Mouse (Mus musculus) liver, embryonic 14.5 days (tissue): ENCODE measurements around the gene Tekt3. TPM values are rescaled to one million over a fixed set of nuclear protein-coding genes. Genes with fewer than 3 reads are reported as not detected.

Experiments
- ATAC-seq: fragments of 200-750 bp; cut with Nextera tagmentation; 2 replicates; pipeline ENCODE4 v1.8.0; 2017; ENCODE audit warnings: moderate number of reproducible peaks, mild to moderate bottlenecking, moderate library complexity; ENCODE audit not compliant: insufficient read depth
- DNase-seq, 3 experiments: peaks; one replicate each; pipeline ENCODE4 v3.0.0-alpha.2; 2012 to 2013; ENCODE audit warnings: low read depth in 3 of 3, low spot score in 3 of 3
- H3K27ac ChIP-seq: fragments of 300-500 bp; sonication (generic); 2 replicates; pipeline ENCODE4 v1.5.1; 2014; ENCODE audit warnings: moderate library complexity, mild to moderate bottlenecking, control low read depth, inconsistent platforms
- H3K27me3 ChIP-seq: fragments of 300-500 bp; sonication (generic); 2 replicates; pipeline ENCODE4 v1.6.1; 2014; ENCODE audit warnings: mild to moderate bottlenecking, low read length, moderate library complexity; ENCODE audit not compliant: control insufficient read depth, insufficient read depth
- H3K36me3 ChIP-seq: fragments of 300-500 bp; sonication (generic); replicated peaks from 2 replicates; pipeline ENCODE4 v1.6.1; 2014; ENCODE audit warnings: low read depth; ENCODE audit not compliant: control insufficient read depth, insufficient read depth
- H3K4me1 ChIP-seq, 2 experiments: fragments of 200-500 bp in 1 of 2; fragments of 300-500 bp in 1 of 2; sonication (generic) in 1 of 2; replicated peaks; 2 replicates each; pipeline ENCODE4 v1.6.1; 2012 to 2014; ENCODE audit warnings: antibody characterized with exemption in 1 of 2, inconsistent platforms in 1 of 2, low read length in 1 of 2; ENCODE audit not compliant: control insufficient read depth in 2 of 2, insufficient read depth in 2 of 2
- H3K4me2 ChIP-seq: fragments of 300-500 bp; sonication (generic); 2 replicates; pipeline ENCODE4 v1.6.1; 2014; ENCODE audit warnings: low read depth, mild to moderate bottlenecking, control low read depth, moderate library complexity
- H3K4me3 ChIP-seq, 2 experiments: fragments of 200-500 bp in 1 of 2; fragments of 300-500 bp in 1 of 2; sonication (generic) in 1 of 2; 2 replicates each; pipeline ENCODE4 v1.5.1; 2012 to 2014; ENCODE audit warnings: low read depth in 2 of 2, low read length in 2 of 2, mild to moderate bottlenecking in 2 of 2, control low read depth in 1 of 2, inconsistent platforms in 1 of 2, moderate library complexity in 1 of 2; ENCODE audit not compliant: insufficient read depth in 1 of 2
- H3K9ac ChIP-seq: fragments of 300-500 bp; sonication (generic); replicated peaks from 2 replicates; pipeline ENCODE4 v1.6.1; 2014; ENCODE audit warnings: mild to moderate bottlenecking, control low read depth, moderate library complexity
- H3K9me3 ChIP-seq: fragments of 300-500 bp; sonication (generic); 2 replicates; pipeline ENCODE4 v1.6.1; 2016; ENCODE audit warnings: low read length, mixed read lengths; ENCODE audit not compliant: control insufficient read depth
- CTCF ChIP-seq: IDR thresholded peaks from 2 replicates; pipeline ENCODE4 v1.5.1; 2016; ENCODE audit warnings: antibody characterized with exemption, low read depth, control low read depth
- EP300 ChIP-seq: IDR thresholded peaks from 2 replicates; pipeline ENCODE4 v1.6.1; 2016; ENCODE audit warnings: antibody characterized with exemption, low read depth
- WGBS: fragments of 180-500 bp; shearing (Covaris S2); extraction: QIAGEN DNeasy Blood & Tissue Kit; methylation state at CpG from one replicate; pipeline ENCODE4 v1.1.7; 2014; ENCODE audit not compliant: insufficient replicate concordance; 5-methylcytosine and 5-hydroxymethylcytosine counted together
- polyA plus RNA-seq, 2 experiments: library from polyadenylated mRNA; depleted of rRNA in 1 of 2; stranded (reverse) in 1 of 2; unstranded in 1 of 2; fragments of >200 nt; fragmentation: Nextera tagmentation in 1 of 2; extraction: Ambion mirVana in 1 of 2; gene quantifications; 2 replicates each; pipeline versions ENCODE4 v1.2.1 to v1.2.3; 2012 to 2014

Gene Tekt3
- polyA plus RNA-seq, 2 experiments = not detected

GRCm38 (mm10) chr11:63029148-63029714, 32.2 kb upstream of the Tekt3 start:
- Histone ChIP-seq H3K27ac (no peak overlapping the region), H3K9me3 (no peaks in the 10 kb centered on the region), H3K36me3 (no peaks in the 10 kb centered on the region), H3K27me3 (no peaks in the 10 kb centered on the region), H3K4me1 (no peaks in the 10 kb centered on the region), H3K4me2 (no peak overlapping the region), H3K4me3 (no peak overlapping the region), H3K9ac (no peak overlapping the region)
- TF ChIP-seq EP300 (no peak), CTCF (no peak)
- DNase-seq = no peak
- WGBS = 40% methylated on average over 4 of the region's 4 CpGs
- ATAC-seq = no peak

GRCm38 (mm10) chr11:63029721-63030120, 31.7 kb upstream of the Tekt3 start:
- DNase-seq = no peak
- H3K4me3 ChIP-seq = no peak overlapping the region
- H3K4me1 ChIP-seq = no peaks in the 10 kb centered on the region
- no peaks in the 10 kb centered on the region for H3K9me3 ChIP-seq
- TF ChIP-seq EP300 = no peak
- TF ChIP-seq CTCF = no peak
- no peaks in the 10 kb centered on the region for H3K27me3 ChIP-seq
- no peak overlapping the region for H3K9ac ChIP-seq
- H3K36me3 ChIP-seq = no peaks in the 10 kb centered on the region
- H3K4me2 ChIP-seq = no peak overlapping the region
- no peak for ATAC-seq
- H3K27ac ChIP-seq = no peak overlapping the region
- WGBS = 68% methylated on average over 6 of the region's 6 CpGs

GRCm38 (mm10) chr11:63035420-63036211, 25.8 kb upstream of the Tekt3 start:
- Histone ChIP-seq H3K4me3 (no peak overlapping the region), H3K4me2 (no peak overlapping the region), H3K9ac (no peak overlapping the region), H3K9me3 (no peaks in the 10 kb centered on the region), H3K27me3 (no peaks in the 10 kb centered on the region), H3K4me1 (no peaks in the 10 kb centered on the region), H3K27ac (no peak overlapping the region), H3K36me3 (no peaks in the 10 kb centered on the region)
- DNase-seq = no peak
- TF ChIP-seq CTCF (no peak), EP300 (no peak)
- ATAC-seq = no peak
- WGBS = 60% methylated on average over 11 of the region's 11 CpGs

DNA sequence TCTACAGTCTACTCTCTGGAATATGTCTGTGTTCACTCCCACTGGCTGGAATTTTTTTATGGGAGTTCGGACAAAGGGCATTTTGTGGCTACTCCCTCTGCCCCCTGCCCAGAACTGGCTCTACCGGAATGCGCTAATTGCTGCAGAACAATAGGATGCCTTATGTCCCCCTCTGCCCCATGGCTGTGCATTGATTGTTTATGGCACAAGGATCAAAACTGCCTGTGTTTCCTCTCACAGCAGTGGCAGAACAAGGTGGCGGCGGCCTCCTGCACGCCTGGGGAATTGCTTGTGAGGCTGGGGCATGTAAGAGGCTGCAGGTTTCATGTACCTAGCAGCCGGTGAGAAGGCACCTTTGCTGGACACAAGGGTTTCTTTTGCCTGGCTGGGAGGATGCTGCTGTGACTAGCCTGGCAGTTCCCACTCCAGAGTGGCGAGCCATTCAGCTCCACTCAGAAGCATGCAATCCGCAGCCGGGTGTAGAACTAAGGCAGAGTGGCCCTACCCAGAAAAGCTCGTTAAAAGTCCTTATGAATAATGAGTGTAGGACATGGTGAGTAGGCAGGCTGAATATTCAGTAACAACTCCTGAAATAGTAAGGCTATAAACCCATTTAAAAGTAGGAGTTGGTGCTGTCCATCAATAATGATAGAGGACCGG, 21.3 kb upstream of the Tekt3 start:
- no peak overlapping the region for H3K4me2 ChIP-seq
- H3K27ac ChIP-seq = no peak overlapping the region
- H3K9ac ChIP-seq = no peak overlapping the region
- 56% methylated on average over 12 of the region's 12 CpGs for WGBS
- ATAC-seq (no peak), DNase-seq (no peak)
- no peaks in the 10 kb centered on the region for H3K36me3 ChIP-seq
- H3K9me3 ChIP-seq = no peaks in the 10 kb centered on the region
- H3K27me3 ChIP-seq = no peaks in the 10 kb centered on the region
- no peak overlapping the region for H3K4me3 ChIP-seq
- no peaks in the 10 kb centered on the region for H3K4me1 ChIP-seq
- no peak for TF ChIP-seq EP300
- no peak for TF ChIP-seq CTCF

GRCm38 (mm10) chr11:63045771-63046170, 15.7 kb upstream of the Tekt3 start:
- Histone ChIP-seq H3K4me2 (no peak overlapping the region), H3K9ac (no peak overlapping the region), H3K27me3 (no peaks in the 10 kb centered on the region), H3K27ac (no peak overlapping the region), H3K4me1 (no peaks in the 10 kb centered on the region), H3K4me3 (no peak overlapping the region), H3K36me3 (no peaks in the 10 kb centered on the region), H3K9me3 (no peaks in the 10 kb centered on the region)
- ATAC-seq (no peak), DNase-seq (no peak)
- no peak for TF ChIP-seq EP300
- no peak for TF ChIP-seq CTCF
- 49% methylated on average over 3 of the region's 3 CpGs for WGBS
